Mouse (Mus musculus) T-helper 17 cell (primary cell): ENCODE results near the gene Lck.

Source experiments
- in situ Hi-C, 2 experiments: fragments of 300-600 bp; cut with MboI, MseI; formaldehyde crosslinking; loops; 1 replicate in 1 of 2; 2 replicates in 1 of 2; pipeline ENCODE4 v1.15.1; 2025; ENCODE audit warnings: high pct_unique_total_duplicates in 2 of 2

Lck gene

DNA sequence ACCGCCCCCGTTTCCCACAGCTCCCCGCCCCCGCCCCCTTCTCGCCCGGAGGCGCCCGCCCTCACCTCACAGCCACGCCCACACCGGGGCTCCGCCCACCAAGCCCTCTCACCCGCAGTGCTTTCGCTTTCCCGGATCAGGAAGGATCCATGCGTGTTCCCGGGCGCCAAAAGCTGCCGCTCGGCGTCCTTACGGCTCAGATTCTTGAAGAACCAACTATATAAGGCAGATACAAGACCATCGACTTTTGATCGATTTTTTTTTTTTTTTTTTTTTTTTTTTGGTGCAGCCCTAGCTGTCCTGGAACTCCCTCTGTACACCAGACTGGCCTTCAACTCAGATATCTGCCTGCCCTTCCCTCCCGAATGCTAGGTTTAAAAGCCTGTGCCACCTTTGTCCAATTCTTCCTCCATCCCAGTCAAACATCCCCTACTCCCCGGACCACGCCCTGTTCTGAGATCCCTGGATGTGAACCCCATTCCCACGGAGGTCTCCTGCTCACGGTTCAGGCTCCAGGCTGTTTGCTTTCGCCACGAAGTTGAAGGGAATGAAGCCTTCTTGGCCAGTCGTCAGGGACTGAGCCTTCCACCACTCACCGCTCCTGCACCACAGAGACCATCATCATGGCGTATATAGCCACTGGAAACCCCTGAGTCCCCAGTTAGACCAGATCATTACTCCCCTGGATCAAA lies 16.8 kb downstream of the Lck start:
- in situ Hi-C loops: loop anchor here (5.0 to 10.0 kb wide), 2 partner anchors 46 to 48 kb away; partner anchors contain the start of genes Eif3i (in 2 of the 2) and Tmem234 (in 2 of the 2)

DNA sequence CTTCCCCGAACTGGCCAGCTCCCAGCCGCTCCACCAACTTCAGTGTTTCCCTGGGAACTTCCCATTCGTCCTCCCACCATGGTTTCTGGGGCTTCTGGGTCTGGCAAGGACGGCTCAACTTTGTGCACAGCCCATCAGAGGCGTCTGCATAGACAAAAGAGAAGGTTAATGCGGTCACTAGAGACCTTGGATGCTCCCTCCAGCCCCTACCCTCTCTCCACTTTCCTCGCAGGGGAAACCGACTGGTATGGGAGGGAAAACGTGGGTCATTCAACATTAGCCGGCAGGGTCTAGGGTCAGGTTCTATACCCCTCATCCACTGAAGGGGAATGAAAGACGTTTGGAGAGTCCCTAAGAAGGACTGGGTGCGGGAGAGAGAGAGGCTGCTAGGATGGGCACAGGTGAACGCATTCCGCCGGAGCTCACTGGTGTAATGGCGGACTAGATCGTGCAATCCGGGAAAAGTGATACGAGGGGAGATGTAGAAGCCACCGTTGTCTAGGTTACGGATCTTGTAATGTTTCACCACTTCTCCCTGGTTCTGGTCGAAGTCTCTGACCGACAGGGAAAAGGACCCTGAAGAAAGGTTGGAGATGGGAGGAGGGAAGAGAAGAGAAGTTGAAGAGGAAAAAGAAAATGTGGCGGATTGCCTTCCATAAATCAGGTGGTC lies 17.4 kb downstream of the Lck start:
- in situ Hi-C loops: loop anchor here (5.0 to 10.0 kb wide), 2 partner anchors 46 to 49 kb away; partner anchors contain the start of genes Eif3i (in 2 of the 2) and Tmem234 (in 2 of the 2)

DNA sequence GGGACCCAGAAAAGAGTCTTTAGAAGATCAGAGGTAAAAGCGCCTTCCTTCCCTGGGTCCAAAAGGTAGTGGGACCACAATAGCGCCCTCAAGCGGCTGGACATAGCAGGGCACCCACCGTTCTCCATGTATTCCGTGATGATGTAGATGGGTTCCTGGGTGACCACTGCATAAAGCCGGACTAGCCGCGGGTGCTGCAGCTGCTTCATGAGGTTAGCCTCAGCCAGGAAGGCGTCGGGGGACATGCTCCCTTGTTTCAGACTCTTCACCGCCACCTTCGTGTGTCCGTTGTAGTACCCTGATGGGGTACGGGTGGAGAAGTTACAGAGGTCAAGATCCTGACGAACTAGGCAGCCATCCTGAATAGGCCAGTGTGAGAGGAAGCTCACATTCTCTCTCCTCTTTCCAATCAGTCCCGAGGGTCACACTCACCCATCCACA lies 18.0 kb downstream of the Lck start:
- in situ Hi-C loops: loop anchor here (5.0 to 10.0 kb wide), 2 partner anchors 47 to 49 kb away; partner anchors contain the start of genes Eif3i (in 2 of the 2) and Tmem234 (in 2 of the 2)

GRCm38 (mm10) chr4:129554512-129554911 lies 18.9 kb downstream of the Lck start:
- in situ Hi-C loops: loop anchor here in 1 of 2 experiments (10.0 kb wide), 1 partner anchor 50 kb away; the partner anchor contains the start of genes Eif3i and Tmem234

- in situ Hi-C loops: loop anchor here in 1 of 2 experiments (10.0 kb wide), 1 partner anchor 55 kb away; the partner anchor contains the start of genes Eif3i and Tmem234
Measured at GRCm38 (mm10) chr4:129550295-129550694, 23.1 kb downstream of the Lck start.

- in situ Hi-C loops: loop anchor here in 1 of 2 experiments (25.0 kb wide), 1 partner anchor 1363 kb away; the partner anchor contains the start of gene Laptm5
Measured at GRCm38 (mm10) chr4:129549306-129549705, 24.1 kb downstream of the Lck start.

DNA sequence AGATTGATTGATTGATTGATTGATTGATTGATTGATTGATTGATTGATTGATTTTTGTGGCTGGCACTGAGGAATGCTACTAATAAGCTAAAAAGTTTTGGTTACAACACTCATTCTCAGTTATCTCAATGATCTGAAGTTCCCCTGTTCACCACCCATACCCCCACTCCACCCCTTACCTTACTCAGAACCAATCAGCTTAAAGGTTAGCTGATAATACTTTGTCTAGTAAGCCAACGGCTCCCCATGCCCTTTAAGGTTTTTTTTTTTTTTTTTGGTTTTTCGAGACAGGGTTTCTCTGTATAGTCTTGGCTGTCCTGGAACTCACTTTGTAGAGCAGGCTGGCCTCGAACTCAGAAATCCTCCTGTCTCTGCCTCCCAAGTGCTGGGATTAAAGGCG lies 25.8 kb downstream of the Lck start:
- in situ Hi-C loops: loop anchor here in 1 of 2 experiments (25.0 kb wide), 1 partner anchor 1365 kb away; the partner anchor contains the start of gene Laptm5

GRCm38 (mm10) chr4:129544106-129544505 lies 29.3 kb downstream of the Lck start:
- in situ Hi-C loops: loop anchor here in 1 of 2 experiments (25.0 kb wide), 1 partner anchor 1368 kb away; the partner anchor contains the start of gene Laptm5

GRCm38 (mm10) chr4:129542592-129543141 lies 30.8 kb downstream of the Lck start, which contains the start of gene Hdac1:
Gene Hdac1 (minus strand): TSS chr4:129542713.
- in situ Hi-C loops: loop anchor here in 1 of 2 experiments (25.0 kb wide), 1 partner anchor 1370 kb away; the partner anchor contains the start of gene Laptm5

DNA sequence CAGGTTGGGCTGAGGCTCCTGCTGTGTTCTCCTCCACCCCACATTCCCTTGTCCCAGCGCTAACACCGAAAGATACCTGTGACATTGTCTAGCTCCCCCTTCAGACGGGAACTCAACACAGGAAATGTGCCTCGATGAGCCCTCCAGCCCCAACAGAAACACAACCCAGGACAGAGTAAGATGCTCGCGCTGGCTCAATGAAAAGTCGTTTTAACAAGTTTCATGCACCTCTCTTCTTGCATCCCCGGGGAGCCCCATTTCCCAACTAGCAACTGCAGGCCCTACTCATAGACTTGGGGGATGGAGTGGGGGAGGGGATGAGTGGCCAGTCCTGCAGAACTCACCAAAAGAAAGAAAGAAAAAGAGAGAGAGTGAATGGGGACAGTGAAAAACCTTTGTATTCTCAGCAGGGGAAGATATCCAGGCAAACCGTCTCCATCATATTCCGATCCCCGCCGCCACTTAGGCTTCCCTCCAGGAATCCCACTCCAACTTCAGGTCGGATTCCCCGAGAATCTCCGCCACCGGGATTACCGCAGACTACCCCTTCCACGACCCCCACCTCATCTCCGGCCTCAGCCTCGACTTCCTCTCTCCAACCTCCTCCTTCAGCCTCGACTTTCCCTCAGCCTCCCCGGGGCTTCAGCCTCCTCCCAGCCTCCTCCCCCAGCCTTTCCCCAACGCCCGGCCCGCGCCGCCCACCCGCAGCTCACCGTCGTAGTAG lies 31.4 kb downstream of the Lck start:
- in situ Hi-C loops: loop anchor here in 1 of 2 experiments (25.0 kb wide), 1 partner anchor 1370 kb away; the partner anchor contains the start of gene Laptm5

DNA sequence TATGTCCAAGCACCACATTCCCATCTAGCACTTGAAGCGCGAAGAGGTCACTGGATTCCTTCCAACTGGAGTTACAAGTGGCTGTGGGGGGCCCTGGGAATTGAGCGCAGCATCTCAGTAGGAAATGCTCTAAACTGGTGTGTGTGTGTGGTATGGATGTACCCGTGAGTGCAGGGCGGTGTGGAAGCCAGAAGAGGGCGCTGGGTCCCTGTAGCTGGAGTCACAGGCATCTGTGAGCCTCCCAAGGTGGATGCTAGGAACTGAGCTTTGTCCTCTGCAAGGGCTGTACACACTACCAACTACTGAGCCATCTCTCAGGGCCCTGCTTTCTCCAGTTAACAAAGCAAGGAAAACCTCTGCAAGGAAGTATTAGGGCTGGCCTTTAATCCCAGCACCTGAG lies 33.4 kb downstream of the Lck start:
- in situ Hi-C loops: loop anchor here in 1 of 2 experiments (25.0 kb wide), 1 partner anchor 1372 kb away; the partner anchor contains the start of gene Laptm5

DNA sequence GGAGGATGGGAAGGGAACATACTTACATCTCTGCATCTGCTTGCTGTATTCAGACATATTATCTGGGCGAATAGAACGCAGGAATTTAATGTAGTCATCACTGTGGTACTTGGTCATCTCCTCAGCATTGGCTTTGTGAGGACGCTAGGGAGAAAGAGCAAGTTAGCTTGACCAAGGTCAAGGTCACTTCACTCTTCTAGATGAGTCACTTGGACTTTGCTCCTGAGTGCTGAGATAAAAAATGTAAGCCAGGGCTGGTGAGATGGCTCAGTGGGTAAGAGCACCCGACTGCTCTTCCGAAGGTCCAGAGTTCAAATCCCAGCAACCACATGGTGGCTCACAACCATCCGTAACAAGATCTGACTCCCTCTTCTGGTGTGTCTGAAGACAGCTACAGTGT lies 44.5 kb downstream of the Lck start:
- in situ Hi-C loops: loop anchor here in 1 of 2 experiments (25.0 kb wide), 1 partner anchor 1383 kb away; the partner anchor contains the start of gene Laptm5

GRCm38 (mm10) chr4:129525889-129526288 lies 47.6 kb downstream of the Lck start:
- in situ Hi-C loops: loop anchor here in 1 of 2 experiments (25.0 kb wide), 1 partner anchor 1386 kb away; the partner anchor contains the start of gene Laptm5

DNA sequence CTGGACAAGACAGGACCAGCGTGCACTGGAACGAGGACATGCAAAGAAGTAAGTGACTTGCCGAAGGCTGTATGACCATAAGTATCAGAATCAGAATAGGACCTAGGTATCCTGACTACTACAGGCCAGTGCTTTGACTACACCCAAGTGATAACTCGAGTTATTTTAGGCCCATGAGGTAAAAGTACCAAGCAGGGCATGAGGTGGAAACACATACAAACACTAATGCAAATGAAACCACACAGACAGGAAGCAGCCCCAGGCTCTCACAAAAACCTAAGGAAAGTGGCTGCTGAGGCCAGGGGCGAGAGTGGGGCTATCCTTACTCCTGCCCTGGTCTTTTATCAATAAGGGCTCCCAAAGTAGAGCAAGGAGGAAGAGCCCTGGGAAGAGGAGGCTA lies 48.1 kb downstream of the Lck start:
- in situ Hi-C loops: loop anchor here in 1 of 2 experiments (25.0 kb wide), 1 partner anchor 1387 kb away; the partner anchor contains the start of gene Laptm5

DNA sequence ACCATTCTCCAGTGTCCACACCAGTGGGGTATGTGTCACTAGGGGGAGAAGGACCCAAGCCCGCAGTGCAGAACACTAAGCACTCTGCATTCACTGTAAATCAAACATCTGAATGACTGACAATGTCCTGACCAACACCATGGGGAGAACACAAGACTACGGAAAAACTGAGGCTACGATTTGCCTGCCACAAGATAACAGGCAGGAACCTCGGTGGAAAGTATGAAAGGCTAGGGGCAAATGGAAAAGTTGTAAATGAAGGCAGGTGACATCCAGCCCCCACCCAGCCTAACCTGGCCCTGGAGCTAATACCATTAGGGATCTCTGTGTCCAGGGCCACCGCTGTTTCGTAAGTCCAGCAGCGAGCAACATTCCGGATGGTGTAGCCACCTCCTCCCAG lies 54.9 kb downstream of the Lck start:
- in situ Hi-C loops: no loop called here

GRCm38 (mm10) chr4:129516925-129517324 lies 56.5 kb downstream of the Lck start:
- in situ Hi-C loops: no loop called here

GRCm38 (mm10) chr4:129514300-129514898 lies 59.0 kb downstream of the Lck start:
- in situ Hi-C loops: no loop called here

DNA sequence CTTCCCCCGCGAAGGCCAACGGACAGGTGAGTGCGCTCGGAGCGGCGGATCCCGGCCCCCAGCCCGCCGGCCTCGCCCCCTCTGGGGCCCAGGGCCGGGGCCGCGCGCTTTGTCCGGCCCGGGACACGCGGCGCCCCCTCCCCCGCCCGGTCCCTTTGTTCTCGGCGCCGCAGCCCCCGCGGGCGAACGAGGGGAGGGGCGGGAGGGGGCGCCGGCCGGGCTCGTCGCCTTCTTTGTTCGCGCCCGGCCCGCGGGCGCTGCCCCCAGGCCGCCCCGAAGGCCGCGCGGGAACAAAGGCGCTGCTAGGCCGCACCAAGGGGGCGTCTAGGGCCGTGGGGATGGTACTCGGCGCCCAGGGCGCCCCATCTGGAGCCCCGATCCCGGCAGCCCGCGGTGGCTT lies 59.5 kb downstream of the Lck start:
- in situ Hi-C loops: no loop called here

DNA sequence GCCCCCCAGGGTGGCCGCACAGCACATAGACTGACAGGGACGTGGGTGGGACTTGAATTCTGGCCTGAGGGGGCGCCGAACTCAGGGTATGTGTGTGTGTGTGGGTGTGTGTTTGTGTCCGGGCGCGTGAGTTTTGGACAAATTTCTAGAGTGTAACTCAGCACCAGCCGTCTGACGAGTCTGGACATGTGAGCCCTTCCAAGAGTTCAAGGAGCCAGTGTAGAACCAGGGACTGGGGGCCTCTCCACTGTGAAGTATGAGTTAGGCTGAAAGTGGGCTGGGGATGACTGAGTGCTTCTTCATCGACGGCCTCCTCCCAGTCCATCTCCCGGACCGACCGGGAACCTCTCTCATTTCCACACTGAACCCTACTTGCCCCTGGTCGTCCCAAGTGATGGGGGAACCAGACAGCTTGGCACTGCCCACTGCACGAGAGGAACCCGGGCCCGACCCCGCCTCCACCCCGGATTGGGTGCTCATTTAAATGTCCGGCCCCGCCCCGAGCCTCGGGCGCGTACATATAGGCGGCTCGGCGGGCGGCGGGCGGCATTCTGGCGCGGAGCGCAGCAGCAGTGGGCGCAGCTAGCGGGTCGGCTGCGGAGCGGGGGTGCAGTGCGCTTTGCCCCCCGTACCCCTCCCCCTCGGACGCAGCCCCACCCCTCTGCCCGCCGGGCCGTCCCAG lies 60.2 kb downstream of the Lck start, which contains the start of gene Marcksl1:
Marcksl1 (plus strand) TSS at position 496 of the 682 bp plus-strand sequence.
- in situ Hi-C loops: no loop called here
